Mouse (Mus musculus) left cerebral cortex, adult 18-20 months (tissue): Measurements from ENCODE around the gene Gm2564. TPM values are rescaled to one million over a fixed set of nuclear protein-coding genes. Genes with fewer than 3 reads are reported as not detected.
"Not testable (repeated sequence)": the region's sequence is repeated elsewhere in the genome, so short reads cannot be mapped to it uniquely, and the experiment has no call there.

Experiments used
- DNase-seq, 2 experiments: peaks; one replicate each; pipeline ENCODE4 v3.0.0; 2021 to 2022; ENCODE audit warnings: low spot score in 2 of 2, mixed read lengths in 1 of 2
- long read RNA-seq, 2 experiments: library from polyadenylated mRNA; stranded (forward); transcript quantifications; one replicate each; pipeline ENCODE4 v2.0.0; 2021
- total RNA-seq, 2 experiments: library from RNA; stranded (reverse); gene quantifications; 2 replicates each; pipeline ENCODE4 v1.2.3; 2021

The Gm2564 gene
- 10 to 100 TPM; 13.1 to 14.1 TPM for total RNA-seq
- long read RNA-seq, experiment 1, result 0 reads
- long read RNA-seq, experiment 2, result 0 reads

DNA sequence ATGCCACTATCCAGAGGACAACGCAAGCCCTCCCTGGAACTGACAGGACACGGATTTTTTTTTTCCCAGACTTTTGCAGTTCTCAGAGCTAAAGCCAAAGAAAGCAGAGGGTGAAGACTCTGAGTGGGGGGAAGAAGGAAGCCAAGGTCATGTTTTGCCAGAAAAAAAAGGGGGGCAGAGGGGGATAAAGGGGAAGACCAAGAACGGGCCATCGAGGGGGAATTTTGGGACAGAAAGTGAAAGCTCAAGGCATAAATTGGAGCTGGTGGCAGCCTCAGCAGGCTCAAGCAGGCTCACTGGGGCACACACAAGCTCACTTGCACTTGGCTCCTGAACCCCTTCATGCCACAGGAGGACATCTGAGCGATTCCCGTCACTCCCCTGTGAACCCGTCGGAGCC, at the start of gene Gm2564:
Gene Gm2564, plus strand, starts transcription at position 301 of the 400 bp plus-strand sequence.
- not testable (repeated sequence) for DNase-seq

DNA sequence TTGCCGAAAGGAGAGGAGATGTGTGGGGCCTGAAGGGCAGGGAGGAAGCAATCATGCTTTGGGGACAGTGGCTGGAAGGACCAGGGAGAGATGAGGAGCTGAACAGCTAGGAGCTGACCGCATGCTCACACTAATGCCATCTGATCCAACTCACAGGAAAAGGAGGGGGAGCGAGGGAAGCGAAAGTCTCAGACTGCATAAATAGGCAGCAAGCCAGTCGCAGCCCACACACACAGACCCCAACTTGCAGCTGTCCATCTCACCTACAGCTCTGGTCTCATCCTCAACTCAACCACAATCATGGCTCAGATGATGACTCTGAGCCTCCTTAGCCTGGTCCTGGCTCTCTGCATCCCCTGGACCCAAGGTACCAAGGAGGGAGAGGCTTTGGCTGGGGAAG, 17.6 kb upstream of the Gm2564 start, which contains the start of gene Gm10591:
Gene Gm10591, plus strand, starts transcription at position 301 of the 400 bp plus-strand sequence.
- not testable (repeated sequence) for DNase-seq

DNA sequence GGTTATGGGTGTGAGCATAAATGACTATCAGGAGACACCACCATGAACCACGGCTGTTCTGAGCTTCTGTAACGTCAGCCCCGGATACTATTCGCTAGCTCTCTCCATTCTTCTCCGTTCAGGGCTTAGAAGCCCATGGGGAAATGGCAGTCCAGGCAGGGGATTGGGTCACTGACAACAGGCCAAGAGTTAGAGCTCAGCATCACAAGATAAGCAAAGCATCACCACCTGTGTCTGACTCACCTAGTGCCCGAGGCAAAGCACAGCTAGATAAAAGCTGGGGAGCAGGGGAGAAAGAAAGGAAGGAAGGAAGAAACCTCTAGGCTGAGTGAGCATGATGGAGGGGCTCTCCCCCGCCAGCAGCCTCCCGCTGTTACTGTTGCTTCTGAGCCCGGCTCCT, 25.4 kb downstream of the Gm2564 start, which contains the start of gene Ccl27b:
Gene Ccl27b, plus strand, starts transcription at position 301 of the 400 bp plus-strand sequence.
- DNase-seq, result not testable (repeated sequence)

DNA sequence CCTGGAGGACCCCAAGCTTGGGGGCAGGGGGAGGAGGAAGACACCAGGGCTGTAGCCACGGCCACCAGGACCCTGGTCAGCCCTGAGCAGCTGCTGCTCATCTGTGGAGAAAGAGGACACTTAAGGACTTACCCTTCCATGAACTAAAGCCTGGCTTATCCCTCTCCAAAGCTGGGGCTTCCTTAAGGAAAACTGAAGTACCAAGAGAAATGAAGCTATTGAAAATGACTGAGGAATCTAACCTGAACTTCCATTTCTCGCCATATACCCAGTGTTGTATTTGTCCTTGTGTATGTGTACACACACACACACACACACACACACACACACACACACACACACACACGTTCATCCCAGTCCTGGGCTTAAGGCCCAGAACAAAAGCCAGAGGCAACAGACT, 32.3 kb downstream of the Gm2564 start, which contains the start of gene Il11ra2:
Gene Il11ra2, minus strand, starts transcription at position 101 of the 400 bp plus-strand sequence.
- not testable (repeated sequence) for DNase-seq

DNA sequence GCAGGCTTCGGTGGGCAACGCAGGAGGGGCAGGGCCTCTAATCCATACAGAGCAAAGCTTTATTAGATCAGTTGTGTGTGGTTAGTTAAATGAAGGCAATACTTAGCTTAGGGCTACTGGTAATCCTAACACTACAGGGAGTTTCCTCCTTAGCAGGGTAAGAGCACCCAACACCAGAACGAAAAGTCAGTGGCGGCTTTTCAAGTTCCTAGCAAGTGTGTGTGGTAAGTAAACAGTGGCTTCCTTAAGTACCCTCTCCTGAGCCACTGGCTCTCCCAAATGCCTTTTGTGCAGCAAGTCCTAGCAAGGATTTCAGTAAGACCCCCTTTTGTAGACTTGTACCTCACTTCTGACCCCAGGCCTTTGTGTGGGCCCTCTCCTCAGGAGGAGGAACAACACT, 45.9 kb downstream of the Gm2564 start:
- DNase-seq, result not testable (repeated sequence)

DNA sequence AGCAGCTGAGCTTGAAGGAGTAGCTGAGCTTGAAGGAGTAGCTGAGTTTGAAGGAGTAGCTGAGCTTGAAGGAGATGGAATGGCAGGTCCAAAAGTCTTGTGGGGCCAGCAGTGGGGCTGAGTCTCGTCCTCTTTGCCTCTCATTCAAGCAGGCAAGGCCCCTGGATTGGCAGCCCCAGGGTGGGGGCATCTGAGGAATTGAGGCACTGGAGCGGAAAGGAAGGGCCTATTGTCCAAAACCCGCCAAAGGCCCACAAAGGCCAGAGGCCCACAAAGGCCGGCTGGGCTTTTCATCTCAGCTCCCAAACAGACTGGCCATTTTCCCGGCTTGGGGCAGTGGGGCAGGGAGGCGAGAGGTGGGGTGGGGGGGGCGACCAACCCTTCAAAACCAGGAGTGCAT, 49.8 kb downstream of the Gm2564 start:
- not testable (repeated sequence) for DNase-seq

DNA sequence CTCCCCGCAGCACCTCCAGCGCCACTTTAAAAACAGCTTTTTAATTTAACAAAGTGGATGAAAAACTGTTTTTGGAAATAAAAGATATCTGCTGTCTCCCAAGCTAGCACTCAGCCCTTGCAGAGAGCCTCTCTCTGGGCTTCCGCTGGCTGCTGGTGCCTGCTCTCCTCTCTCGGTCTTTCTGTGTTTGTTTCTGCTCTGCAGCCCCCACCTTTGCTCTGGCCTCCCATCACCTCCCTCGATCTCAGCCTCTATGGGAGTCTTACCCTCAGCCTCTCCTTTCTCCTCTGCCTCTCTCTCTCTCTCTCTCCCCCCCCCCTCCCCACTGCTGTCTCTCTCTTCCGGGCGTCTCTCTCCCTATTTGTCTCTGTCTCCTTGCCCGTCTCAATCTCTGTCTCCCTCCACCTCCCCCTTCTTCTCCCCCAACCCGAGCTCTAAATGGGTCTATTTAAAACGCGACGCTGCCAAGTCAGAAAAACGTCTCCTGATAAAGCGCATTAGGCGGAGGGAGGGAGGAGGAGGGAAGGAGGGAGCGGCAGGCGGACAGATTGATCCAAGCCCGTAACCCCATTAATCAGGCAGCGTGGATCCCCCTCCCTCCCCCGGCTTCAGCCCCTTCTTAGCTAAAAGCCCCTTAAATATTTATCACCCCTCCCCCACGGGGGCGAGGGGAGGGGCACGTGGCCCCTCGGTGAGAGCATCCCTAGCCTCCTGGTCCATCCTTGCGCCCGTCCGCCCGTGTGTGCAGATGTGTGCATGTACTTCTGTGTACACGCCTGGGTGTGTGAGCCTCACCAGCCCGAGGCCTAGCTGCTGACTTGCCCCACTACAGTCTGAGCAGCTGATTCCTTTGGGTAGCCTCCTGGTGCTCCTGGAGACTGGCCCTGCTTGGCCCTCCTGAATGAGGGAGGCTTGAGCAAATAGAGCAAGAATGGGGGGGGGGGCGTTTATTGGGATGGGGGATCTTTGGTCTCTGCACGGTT, 51.1 kb downstream of the Gm2564 start:
- not testable (repeated sequence) for DNase-seq

Other genes with a start within 250 kb of the Gm2564 start
- not detected for gene Gm21586, start 190.3 kb upstream of the Gm2564 start, total RNA-seq
- 1 to 10 TPM; 5.2 to 5.6 TPM for gene Gm2163, start 163.0 kb upstream of the Gm2564 start, total RNA-seq
- gene Fam205a2, start 101.5 kb upstream of the Gm2564 start, total RNA-seq, result not detected
- not detected for gene Gm10591, start 17.5 kb upstream of the Gm2564 start, total RNA-seq
- gene Ccl27b, start 25.5 kb downstream of the Gm2564 start, total RNA-seq, result 1 to 10 TPM; 4.6 to 9.6 TPM
- gene Il11ra2, start 32.2 kb downstream of the Gm2564 start, total RNA-seq, result not detected
- gene 4930578G10Rik, start 105.8 kb downstream of the Gm2564 start, total RNA-seq, result 1 to 10 TPM; 1.3 to 2.4 TPM
- 1 to 10 TPM; 1.1 to 1.6 TPM for gene Ccl19, start 126.9 kb downstream of the Gm2564 start, total RNA-seq
- gene Ccl21a, start 144.3 kb downstream of the Gm2564 start, total RNA-seq, result not detected
- under 1 TPM; 0.12 to 0.19 TPM for gene Fam205a1, start 224.2 kb downstream of the Gm2564 start, total RNA-seq
- 1 to 10 TPM; 1.9 to 2.2 TPM for gene Gm12394, start 227.1 kb downstream of the Gm2564 start, total RNA-seq
- gene Fam205c, start 244.5 kb downstream of the Gm2564 start, total RNA-seq, result 1 to 10 TPM in 1 of 2 experiments, under 1 TPM in 1; 0.44 to 1.4 TPM